Mouse (Mus musculus) heart, postnatal 4 days (tissue): ENCODE measurements around the gene Fam129c. TPM values are rescaled to one million over a fixed set of nuclear protein-coding genes. Genes with fewer than 3 reads are reported as not detected.

Source experiments
- microRNA-seq, 2 experiments: library from miRNA; unstranded; fragments of <30 nt; microRNA quantifications; one replicate each; pipeline ENCODE4 v1.2.0; 2021 to 2022
- total RNA-seq, 2 experiments: library from RNA; stranded (reverse); gene quantifications; 2 replicates each; pipeline ENCODE4 v1.2.3; 2021

Fam129c gene
- total RNA-seq, 2 experiments from 2014 or later: 1.3 to 2.3 TPM

Small RNA genes within 50 kb of the gene (microRNA-seq; reads per million reads assigned to microRNA genes)
- 0 reads per million in 2 experiments for gene Mir6769b

Other genes starting within 250 kb of the Fam129c start
- gene Use1, start 230.8 kb upstream of the Fam129c start, total RNA-seq: 100 to 1,000 TPM in 1 of 2 experiments, 10 to 100 TPM in 1; 99.4 to 106 TPM
- gene Ocel1, start 226.3 kb upstream of the Fam129c start, total RNA-seq: 1 to 10 TPM; 7.9 to 9.9 TPM
- 10 to 100 TPM; 64.9 to 66.4 TPM for gene Nr2f6, start 215.7 kb upstream of the Fam129c start, total RNA-seq
- 10 to 100 TPM; 27.2 to 27.9 TPM for gene Ushbp1, start 201.8 kb upstream of the Fam129c start, total RNA-seq
- gene Babam1, start 200.8 kb upstream of the Fam129c start, total RNA-seq: 10 to 100 TPM; 69.4 to 70.7 TPM
- gene Ankle1, start 191.6 kb upstream of the Fam129c start, total RNA-seq: 1 to 10 TPM; 9.8 TPM
- 10 to 100 TPM; 37.7 to 39.3 TPM for gene Abhd8, start 134.0 kb upstream of the Fam129c start, total RNA-seq
- gene Mrpl34, start 132.7 kb upstream of the Fam129c start, total RNA-seq: 100 to 1,000 TPM in 1 of 2 experiments, 10 to 100 TPM in 1; 96.0 to 107 TPM
- 10 to 100 TPM; 42.0 to 46.2 TPM for gene Dda1, start 128.4 kb upstream of the Fam129c start, total RNA-seq
- gene Ano8, start 111.7 kb upstream of the Fam129c start, total RNA-seq: 10 to 100 TPM; 13.5 to 15.4 TPM
- gene Gtpbp3, start 109.5 kb upstream of the Fam129c start, total RNA-seq: 10 to 100 TPM; 17.8 to 20.1 TPM
- 10 to 100 TPM; 35.8 to 43.2 TPM for gene Plvap, start 85.9 kb upstream of the Fam129c start, total RNA-seq
- under 1 TPM; 0.14 to 0.29 TPM for gene Ccdc194, start 71.9 kb upstream of the Fam129c start, total RNA-seq
- gene Bst2, start 60.2 kb upstream of the Fam129c start, total RNA-seq: 10 to 100 TPM; 12.8 to 13.8 TPM
- gene Mvb12a, start 54.7 kb upstream of the Fam129c start, total RNA-seq: 10 to 100 TPM; 31.6 to 32.4 TPM
- not detected for gene Tmem221, start 38.8 kb upstream of the Fam129c start, total RNA-seq
- gene Nxnl1, start 31.0 kb upstream of the Fam129c start, total RNA-seq: not detected
- gene Slc27a1, start 28.8 kb upstream of the Fam129c start, total RNA-seq: 10 to 100 TPM; 77.0 to 80.3 TPM
- 10 to 100 TPM; 92.0 to 95.5 TPM for gene Pgls, start 5.5 kb upstream of the Fam129c start, total RNA-seq
- 10 to 100 TPM; 48.0 to 50.3 TPM for gene Colgalt1, start 13.3 kb downstream of the Fam129c start, total RNA-seq
- gene Unc13a, start 74.1 kb downstream of the Fam129c start, total RNA-seq: 1 to 10 TPM; 1.3 to 1.4 TPM
- 10 to 100 TPM; 15.8 TPM for gene Jak3, start 78.6 kb downstream of the Fam129c start, total RNA-seq
- 1 to 10 TPM; 6.6 to 6.9 TPM for gene Insl3, start 91.6 kb downstream of the Fam129c start, total RNA-seq
- 1 to 10 TPM; 7.5 to 7.6 TPM for gene B3gnt3, start 104.1 kb downstream of the Fam129c start, total RNA-seq
- gene Fcho1, start 128.1 kb downstream of the Fam129c start, total RNA-seq: 1 to 10 TPM; 1.6 to 2.4 TPM